Mouse (Mus musculus) MEL-GATA-1-ER (cell line): ENCODE results near the gene Olfr1086.
"Not testable (repeated sequence)": the region's sequence is repeated elsewhere in the genome, so short reads cannot be mapped to it uniquely, and the experiment has no call there.

Experiments used
- DNase-seq: peaks from one replicate; pipeline ENCODE4 v3.0.0-alpha.2; 2012; ENCODE audit warnings: low read depth; ENCODE audit errors: extremely low read depth

The Olfr1086 gene

GRCm38 (mm10) chr2:86679992-86680391 is at the start of gene Olfr1086:
Olfr1086 (minus strand) TSS chr2:86680092.
- DNase-seq, result no peak

- DNase-seq, result no peak
Measured at GRCm38 (mm10) chr2:86698295-86698694, 18.4 kb upstream of the Olfr1086 start, which contains the start of gene Olfr1087. Olfr1087 (minus strand) TSS chr2:86698395.

- no peak for DNase-seq
Measured at GRCm38 (mm10) chr2:86661919-86662318, 18.0 kb downstream of the Olfr1086 start, which contains the start of gene Olfr1085. Olfr1085 (minus strand) TSS chr2:86662019.

- DNase-seq, result not testable (repeated sequence)
Measured at GRCm38 (mm10) chr2:86639625-86640024, 40.3 kb downstream of the Olfr1086 start, which contains the start of gene Olfr1084. Olfr1084 (minus strand) TSS chr2:86639725.
